Mouse (Mus musculus): Measurements from ENCODE around the gene Rps2. TPM values are rescaled to one million over a fixed set of nuclear protein-coding genes. Genes with fewer than 3 reads are reported as not detected.
A peak's percentile ranks its signal among the peaks of the same experiment; 100 is the strongest.

Rps2 gene
- polyA plus RNA-seq, 1 experiment from 2014 or later = 1,633 TPM

GRCm38 (mm10) chr17:24676877-24677276 lies 41.0 kb upstream of the Rps2 start:
- no peaks in the 10 kb centered on the region for H3K9me3 ChIP-seq (ENCODE audit: control insufficient read depth, low read length)
- DNase-seq (ENCODE audit: low spot score) (no peak), ATAC-seq (ENCODE audit: insufficient number of reproducible peaks, low FRiP score, low TSS enrichment, low read depth) (no peak)
- H3K9ac ChIP-seq (ENCODE audit: low read length) = no peak overlapping the region
- H3K4me3 ChIP-seq (ENCODE audit: low read depth, low read length) = no peak overlapping the region
- H3K27me3 ChIP-seq (ENCODE audit: control insufficient read depth, insufficient read depth, low read length) = no peaks in the 10 kb centered on the region
- H3K36me3 ChIP-seq (ENCODE audit: control insufficient read depth, insufficient read depth, low read length) = peaks cover 35% of the 10 kb centered on the region
- peaks cover 7% of the 10 kb centered on the region for H3K4me1 ChIP-seq (ENCODE audit: control insufficient read depth, insufficient read depth, low read length)
- 98% methylated on average over 5 of the region's 5 CpGs for WGBS
- no peak overlapping the region for H3K4me2 ChIP-seq (ENCODE audit: low read depth, severe bottlenecking)
- no peak overlapping the region for H3K27ac ChIP-seq (replicated peaks; ENCODE audit: low read depth, low read length)

- DNase-seq (ENCODE audit: low spot score) (no peak), ATAC-seq (ENCODE audit: insufficient number of reproducible peaks, low FRiP score, low TSS enrichment, low read depth) (no peak)
- Histone ChIP-seq H3K9ac (ENCODE audit: low read length) (no peak overlapping the region), H3K36me3 (ENCODE audit: control insufficient read depth, insufficient read depth, low read length) (peaks cover 37% of the 10 kb centered on the region), H3K4me2 (ENCODE audit: low read depth, severe bottlenecking) (no peak overlapping the region), H3K4me1 (ENCODE audit: control insufficient read depth, insufficient read depth, low read length) (peaks cover under 1% of the 10 kb centered on the region; the same call in 1 of the 2 replicates), H3K27me3 (ENCODE audit: control insufficient read depth, insufficient read depth, low read length) (no peaks in the 10 kb centered on the region), H3K4me3 (ENCODE audit: low read depth, low read length) (no peak overlapping the region), H3K9me3 (ENCODE audit: control insufficient read depth, low read length) (no peaks in the 10 kb centered on the region), H3K27ac (replicated peaks; ENCODE audit: low read depth, low read length) (no peak overlapping the region)
- 90% methylated on average over 24 of the region's 24 CpGs for WGBS
Measured at GRCm38 (mm10) chr17:24677500-24678080, 40.3 kb upstream of the Rps2 start.

DNA sequence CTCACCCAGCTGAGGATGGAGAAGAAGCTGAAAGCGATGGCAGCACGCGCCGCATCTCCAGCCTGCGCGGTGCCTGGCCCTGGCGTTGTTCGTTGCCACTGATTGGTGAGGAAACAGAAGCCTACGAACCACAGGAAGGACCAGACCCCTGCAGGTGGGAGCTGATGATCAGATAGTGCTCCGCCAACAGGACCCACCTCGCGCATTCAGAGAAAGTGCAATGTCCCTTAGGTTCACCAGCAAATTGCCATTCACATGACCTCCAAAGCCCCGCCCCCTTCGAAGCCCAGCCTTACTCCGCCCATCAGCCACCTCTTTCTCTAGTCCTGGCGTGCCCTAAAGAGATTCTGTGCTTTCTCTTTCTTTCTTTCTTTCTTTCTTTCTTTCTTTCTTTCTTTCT lies 31.4 kb upstream of the Rps2 start:
- H3K27me3 ChIP-seq (ENCODE audit: control insufficient read depth, insufficient read depth, low read length) = peaks cover 36% of the 10 kb centered on the region

DNA sequence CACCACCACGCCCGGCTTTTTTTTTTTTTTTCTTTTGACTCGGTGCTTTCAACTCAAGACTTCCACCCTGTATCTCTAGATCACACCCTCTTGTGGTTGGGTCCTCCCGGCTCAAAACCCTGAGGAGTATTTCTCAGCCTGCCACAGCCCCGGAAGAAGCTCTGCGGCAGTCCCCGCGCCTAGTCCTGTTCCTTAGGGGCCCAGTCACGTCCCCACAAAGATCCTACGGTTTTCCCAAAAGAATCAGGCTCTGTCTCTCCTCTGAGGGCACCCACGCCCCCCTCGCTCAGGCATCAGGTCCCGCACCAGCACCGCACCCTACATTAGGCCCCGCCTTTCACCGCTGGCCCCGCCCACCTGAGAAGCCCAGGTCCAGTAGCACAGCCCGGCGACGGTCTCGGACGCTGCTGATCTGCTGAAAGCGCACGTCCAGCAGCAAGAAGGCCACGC lies 30.7 kb upstream of the Rps2 start:
- WGBS = under 1% methylated on average over 24 of the region's 25 CpGs
- ATAC-seq (ENCODE audit: insufficient number of reproducible peaks, low FRiP score, low TSS enrichment, low read depth) = no peak

More for the DNA sequence above, 31.4 kb upstream of the Rps2 start:
- H3K4me1 ChIP-seq (ENCODE audit: control insufficient read depth, insufficient read depth, low read length) = 0 out of 2 replicates have a peak, but pooled peaks cover 5% of the 10 kb centered on the region
- H3K9ac ChIP-seq (ENCODE audit: low read length) = no peak overlapping the region
- H3K27ac ChIP-seq (replicated peaks; ENCODE audit: low read depth, low read length) = no peak overlapping the region
- H3K4me2 ChIP-seq (ENCODE audit: low read depth, severe bottlenecking) = peak overlapping the region; percentile 18
- no peak overlapping the region for H3K4me3 ChIP-seq (ENCODE audit: low read depth, low read length)
- ATAC-seq (ENCODE audit: insufficient number of reproducible peaks, low FRiP score, low TSS enrichment, low read depth) (no peak), DNase-seq (ENCODE audit: low spot score) (peak; percentile 66)
- no peaks in the 10 kb centered on the region for H3K9me3 ChIP-seq (ENCODE audit: control insufficient read depth, low read length)
- WGBS = 25% methylated on average over 16 of the region's 16 CpGs
- H3K36me3 ChIP-seq (ENCODE audit: control insufficient read depth, insufficient read depth, low read length) = peaks cover 3% of the 10 kb centered on the region; the same call in 1 of the 2 replicates

GRCm38 (mm10) chr17:24687599-24687998 lies 30.3 kb upstream of the Rps2 start:
- DNase-seq (ENCODE audit: low spot score) (no peak), ATAC-seq (ENCODE audit: insufficient number of reproducible peaks, low FRiP score, low TSS enrichment, low read depth) (no peak)
- H3K9ac ChIP-seq (ENCODE audit: low read length) = no peak overlapping the region
- peaks cover 6% of the 10 kb centered on the region for H3K36me3 ChIP-seq (ENCODE audit: control insufficient read depth, insufficient read depth, low read length)
- H3K27ac ChIP-seq (replicated peaks; ENCODE audit: low read depth, low read length) = no peak overlapping the region
- peak overlapping the region; percentile 30 for H3K4me2 ChIP-seq (ENCODE audit: low read depth, severe bottlenecking)
- no peaks in the 10 kb centered on the region for H3K9me3 ChIP-seq (ENCODE audit: control insufficient read depth, low read length)
- WGBS = 19% methylated on average over 23 of the region's 23 CpGs
- H3K4me3 ChIP-seq (ENCODE audit: low read depth, low read length) = peak overlapping the region; percentile 12
- peaks cover 36% of the 10 kb centered on the region for H3K27me3 ChIP-seq (ENCODE audit: control insufficient read depth, insufficient read depth, low read length)
- H3K4me1 ChIP-seq (ENCODE audit: control insufficient read depth, insufficient read depth, low read length) = 0 out of 2 replicates have a peak, but pooled peaks cover 5% of the 10 kb centered on the region

More for the DNA sequence above, 30.7 kb upstream of the Rps2 start:
- Histone ChIP-seq H3K27me3 (ENCODE audit: control insufficient read depth, insufficient read depth, low read length) (peaks cover 36% of the 10 kb centered on the region), H3K27ac (replicated peaks; ENCODE audit: low read depth, low read length) (no peak overlapping the region), H3K9ac (ENCODE audit: low read length) (no peak overlapping the region), H3K4me3 (ENCODE audit: low read depth, low read length) (peak overlapping the region; percentile 12), H3K4me1 (ENCODE audit: control insufficient read depth, insufficient read depth, low read length) (0 out of 2 replicates have a peak, but pooled peaks cover 5% of the 10 kb centered on the region), H3K36me3 (ENCODE audit: control insufficient read depth, insufficient read depth, low read length) (peaks cover 2% of the 10 kb centered on the region; the same call in 1 of the 2 replicates), H3K9me3 (ENCODE audit: control insufficient read depth, low read length) (no peaks in the 10 kb centered on the region), H3K4me2 (ENCODE audit: low read depth, severe bottlenecking) (peak overlapping the region; percentile 30)
- DNase-seq (ENCODE audit: low spot score) = peak; percentile 59

DNA sequence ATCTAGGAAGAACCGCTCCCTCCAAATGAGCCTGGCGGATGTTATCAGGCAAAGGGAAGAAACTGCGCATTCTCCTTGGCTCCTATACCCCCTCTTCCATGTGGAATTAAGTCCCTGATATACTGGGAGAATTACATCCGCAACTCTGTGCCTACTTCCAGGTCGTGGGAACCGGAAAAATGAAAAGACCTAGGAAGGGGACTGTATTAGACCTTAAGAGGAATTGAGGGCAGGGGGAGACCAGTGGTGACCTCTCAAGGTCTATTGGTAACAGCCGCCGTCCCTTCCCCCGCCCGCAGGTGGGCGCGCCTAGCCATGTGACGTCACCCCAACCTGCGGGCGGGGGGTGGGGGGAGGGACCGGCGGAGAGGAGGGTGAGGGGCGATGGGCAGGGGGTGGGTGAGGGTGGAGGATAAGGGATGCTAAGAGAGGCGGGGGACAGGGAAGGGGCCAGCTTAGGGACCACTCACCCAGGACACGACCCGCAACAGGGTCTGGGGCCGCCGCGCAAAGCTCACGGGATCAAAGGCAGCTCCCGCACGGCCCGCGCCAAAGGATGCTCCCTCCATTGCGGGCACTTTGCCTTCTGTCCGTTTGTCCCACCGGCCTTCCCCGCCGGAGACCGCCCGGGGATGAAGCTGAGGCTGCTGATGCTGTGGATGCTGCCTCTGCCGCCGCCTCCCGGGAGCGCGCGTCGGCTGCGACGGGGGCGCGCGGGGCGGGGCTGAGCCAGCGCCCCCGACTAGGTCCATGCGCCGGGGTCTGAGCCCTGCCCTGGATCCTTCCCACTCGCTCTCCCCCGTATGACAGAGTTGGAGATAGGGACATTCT lies 28.4 kb upstream of the Rps2 start, which contains the start of gene Syngr3:
TSS of gene Syngr3 (minus strand) at position 705 of the 831 bp plus-strand sequence.
- H3K27ac ChIP-seq (replicated peaks; ENCODE audit: low read depth, low read length) = no peak within 1 kb of the TSS
- H3K36me3 ChIP-seq (ENCODE audit: control insufficient read depth, insufficient read depth, low read length) = peaks cover 7% of the 10 kb centered on the region
- ATAC-seq (ENCODE audit: insufficient number of reproducible peaks, low FRiP score, low TSS enrichment, low read depth) (no peak), DNase-seq (ENCODE audit: low spot score) (peak; percentile 53)
- H3K27me3 ChIP-seq (ENCODE audit: control insufficient read depth, insufficient read depth, low read length) = peaks cover 36% of the 10 kb centered on the region
- H3K4me3 ChIP-seq (ENCODE audit: low read depth, low read length) = peak within 1 kb of the TSS; percentile 68
- peak within 1 kb of the TSS; percentile 60 for H3K9ac ChIP-seq (ENCODE audit: low read length)
- H3K9me3 ChIP-seq (ENCODE audit: control insufficient read depth, low read length) = no peaks in the 10 kb centered on the region
- WGBS = under 1% methylated on average over 55 of the region's 55 CpGs
- peak within 1 kb of the TSS; percentile 94 for H3K4me2 ChIP-seq (ENCODE audit: low read depth, severe bottlenecking)
- H3K4me1 ChIP-seq (ENCODE audit: control insufficient read depth, insufficient read depth, low read length) = 0 out of 2 replicates have a peak, but pooled peaks cover 5% of the 10 kb centered on the region

DNA sequence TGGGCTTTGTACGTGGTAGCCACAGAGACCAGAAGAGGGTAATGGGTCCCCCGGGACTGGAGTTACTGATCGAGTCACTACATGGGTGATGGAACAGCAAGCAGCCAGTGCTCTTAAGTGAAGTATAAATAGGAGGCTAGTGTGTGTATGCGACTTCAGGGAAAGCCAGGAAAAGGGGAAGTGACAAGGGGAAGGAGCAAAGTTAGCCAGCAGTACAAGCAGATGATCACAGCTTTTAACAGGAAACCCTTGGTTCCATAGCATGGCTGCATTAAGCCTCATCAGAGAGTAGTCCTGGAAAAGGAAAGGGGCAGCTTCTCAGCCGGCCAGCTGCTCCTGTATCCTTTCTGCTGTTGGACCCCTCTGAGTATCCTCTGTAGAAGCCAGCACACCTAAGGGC lies 25.5 kb upstream of the Rps2 start:
- DNase-seq (ENCODE audit: low spot score) = no peak

DNA sequence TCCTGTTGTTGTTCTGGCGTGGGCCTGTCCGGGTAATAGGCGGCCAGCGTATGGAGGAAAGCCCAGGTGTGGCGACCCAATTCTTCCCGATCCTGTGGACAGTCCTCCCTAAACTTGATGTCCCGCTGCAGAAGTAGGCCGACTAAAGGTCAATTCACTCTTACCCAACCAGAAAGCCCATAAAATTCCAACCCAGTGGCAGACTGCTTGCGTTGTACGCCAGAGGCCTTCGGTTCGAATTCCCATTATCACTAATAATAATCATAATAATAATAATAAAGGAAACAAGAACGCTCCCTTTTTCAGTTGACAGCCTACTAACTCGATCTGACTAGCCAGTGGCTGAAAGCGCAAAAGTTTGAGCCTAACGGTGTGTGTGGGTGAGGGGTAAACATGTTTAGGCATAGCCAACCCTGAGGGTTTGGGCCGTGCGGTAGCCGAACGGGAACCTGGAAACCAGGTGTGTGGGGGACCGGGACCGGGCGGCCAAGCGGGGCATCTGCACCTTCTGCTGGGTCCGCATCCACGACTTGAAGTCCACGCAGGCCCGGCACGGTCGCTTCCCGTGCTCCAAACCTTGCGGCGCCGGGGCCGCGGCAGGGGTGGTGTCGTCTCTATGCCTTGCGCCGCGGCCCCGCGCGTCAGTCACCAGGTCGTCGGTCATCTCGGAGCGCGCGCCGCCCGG lies 22.4 kb upstream of the Rps2 start:
- Histone ChIP-seq H3K36me3 (ENCODE audit: control insufficient read depth, insufficient read depth, low read length) (peaks cover 10% of the 10 kb centered on the region), H3K27ac (replicated peaks; ENCODE audit: low read depth, low read length) (peak overlapping the region; percentile 75), H3K4me1 (ENCODE audit: control insufficient read depth, insufficient read depth, low read length) (peaks cover 9% of the 10 kb centered on the region; the same call in 1 of the 2 replicates), H3K4me2 (ENCODE audit: low read depth, severe bottlenecking) (peak overlapping the region; percentile 87), H3K27me3 (ENCODE audit: control insufficient read depth, insufficient read depth, low read length) (peaks cover 3% of the 10 kb centered on the region), H3K4me3 (ENCODE audit: low read depth, low read length) (peak overlapping the region; percentile 88), H3K9me3 (ENCODE audit: control insufficient read depth, low read length) (no peaks in the 10 kb centered on the region), H3K9ac (ENCODE audit: low read length) (peak overlapping the region; percentile 79)
- ATAC-seq (ENCODE audit: insufficient number of reproducible peaks, low FRiP score, low TSS enrichment, low read depth) (peak; percentile 34; the same call in 1 of the 2 replicates), DNase-seq (ENCODE audit: low spot score) (peak; percentile 55)
- WGBS = 5% methylated on average over 51 of the region's 51 CpGs

More for the DNA sequence above, 25.5 kb upstream of the Rps2 start:
- no peak overlapping the region for H3K4me2 ChIP-seq (ENCODE audit: low read depth, severe bottlenecking)
- no peak overlapping the region for H3K9ac ChIP-seq (ENCODE audit: low read length)
- H3K27ac ChIP-seq (replicated peaks; ENCODE audit: low read depth, low read length) = no peak overlapping the region
- ATAC-seq (ENCODE audit: insufficient number of reproducible peaks, low FRiP score, low TSS enrichment, low read depth) = no peak
- H3K9me3 ChIP-seq (ENCODE audit: control insufficient read depth, low read length) = no peaks in the 10 kb centered on the region
- H3K36me3 ChIP-seq (ENCODE audit: control insufficient read depth, insufficient read depth, low read length) = peaks cover 7% of the 10 kb centered on the region
- WGBS = 94% methylated on average over 5 of the region's 5 CpGs
- H3K4me3 ChIP-seq (ENCODE audit: low read depth, low read length) = no peak overlapping the region
- peaks cover 34% of the 10 kb centered on the region for H3K27me3 ChIP-seq (ENCODE audit: control insufficient read depth, insufficient read depth, low read length)
- H3K4me1 ChIP-seq (ENCODE audit: control insufficient read depth, insufficient read depth, low read length) = peaks cover 14% of the 10 kb centered on the region; the same call in 1 of the 2 replicates

Measured in limb, embryonic 11.5 days (tissue).